Mouse (Mus musculus): ENCODE results near the gene Otulinl.

Otulinl gene

GRCm38 (mm10) chr15:27678511-27678910 is 2.9 kb downstream of the Otulinl start:
- DNase-seq: no peak

- DNase-seq: no peak
Observed at GRCm38 (mm10) chr15:27677801-27678200, 3.6 kb downstream of the Otulinl start.

GRCm38 (mm10) chr15:27676211-27676610 is 5.2 kb downstream of the Otulinl start:
- DNase-seq: no peak

- DNase-seq: no peak
Observed at GRCm38 (mm10) chr15:27675122-27675521, 6.3 kb downstream of the Otulinl start.

- DNase-seq: no peak
Observed at GRCm38 (mm10) chr15:27674041-27674440, 7.3 kb downstream of the Otulinl start.

GRCm38 (mm10) chr15:27673151-27673550 is 8.2 kb downstream of the Otulinl start:
- DNase-seq: no peak

- no peak for DNase-seq
Observed at GRCm38 (mm10) chr15:27672259-27672658, 9.1 kb downstream of the Otulinl start.

- no peak for DNase-seq
Observed at GRCm38 (mm10) chr15:27671612-27672245, 9.7 kb downstream of the Otulinl start.

DNA sequence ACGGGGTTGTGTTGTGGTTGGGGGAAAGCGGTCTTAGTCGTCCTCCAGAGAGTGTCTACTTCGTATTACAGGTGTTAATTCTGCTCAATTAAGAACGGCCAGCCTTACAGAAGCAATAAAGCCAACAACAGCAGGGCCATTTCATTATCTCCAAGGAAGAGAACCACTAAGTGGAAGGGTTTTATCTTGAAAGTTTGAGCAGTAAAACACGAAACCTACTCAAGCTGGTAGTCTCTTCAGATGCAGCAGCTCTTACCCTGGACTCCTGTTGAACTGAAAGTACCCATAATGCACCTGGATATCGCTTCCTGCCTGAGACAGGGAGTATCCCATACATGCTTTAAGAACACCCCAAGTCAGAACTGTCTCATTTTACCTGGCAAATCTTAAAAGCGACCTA is 10.7 kb downstream of the Otulinl start:
- DNase-seq: no peak

- no peak for DNase-seq
Observed at GRCm38 (mm10) chr15:27669931-27670411, 11.4 kb downstream of the Otulinl start.

DNA sequence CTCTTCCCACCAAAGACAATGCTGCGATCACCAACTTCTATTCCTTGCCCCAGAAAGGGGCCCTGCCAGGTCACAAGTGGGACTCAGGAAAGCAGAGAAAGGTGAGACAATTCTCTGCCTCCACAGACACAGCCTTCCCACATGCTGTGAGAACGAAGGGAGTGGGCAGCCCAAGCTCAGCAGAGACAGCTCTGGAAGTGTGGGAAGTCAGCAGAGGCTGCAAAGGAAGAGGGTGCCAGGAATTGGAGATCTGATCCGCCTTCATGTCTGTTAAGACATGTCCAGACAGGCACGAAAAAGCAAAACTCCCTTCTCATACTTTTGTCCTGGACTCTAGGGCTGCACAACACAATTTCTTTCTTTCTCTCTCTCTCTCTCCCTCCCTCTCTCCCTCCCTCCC is 12.1 kb downstream of the Otulinl start:
- no peak for DNase-seq

DNA sequence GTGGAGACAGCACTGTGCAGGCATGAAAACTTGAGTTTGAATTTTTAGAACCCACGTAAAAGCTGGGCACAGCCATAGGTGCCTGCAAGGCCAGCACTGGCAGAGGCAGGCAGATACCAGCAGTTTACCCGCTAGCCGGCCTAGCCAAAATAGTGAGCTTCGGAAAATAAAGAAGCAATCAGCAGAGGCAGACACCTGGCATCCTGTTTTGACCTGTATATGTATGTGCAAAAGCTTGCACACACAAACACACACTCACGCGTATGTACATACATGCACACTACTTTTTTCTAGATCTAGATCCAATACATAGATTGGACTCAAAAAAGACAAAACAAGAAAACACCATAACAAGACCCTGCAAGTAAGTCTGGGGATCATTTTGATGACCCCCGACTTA is 12.8 kb downstream of the Otulinl start:
- no peak for DNase-seq

GRCm38 (mm10) chr15:27668001-27668461 is 13.3 kb downstream of the Otulinl start:
- DNase-seq: no peak

- no peak for DNase-seq
Observed at GRCm38 (mm10) chr15:27666911-27667539, 14.4 kb downstream of the Otulinl start.

DNA sequence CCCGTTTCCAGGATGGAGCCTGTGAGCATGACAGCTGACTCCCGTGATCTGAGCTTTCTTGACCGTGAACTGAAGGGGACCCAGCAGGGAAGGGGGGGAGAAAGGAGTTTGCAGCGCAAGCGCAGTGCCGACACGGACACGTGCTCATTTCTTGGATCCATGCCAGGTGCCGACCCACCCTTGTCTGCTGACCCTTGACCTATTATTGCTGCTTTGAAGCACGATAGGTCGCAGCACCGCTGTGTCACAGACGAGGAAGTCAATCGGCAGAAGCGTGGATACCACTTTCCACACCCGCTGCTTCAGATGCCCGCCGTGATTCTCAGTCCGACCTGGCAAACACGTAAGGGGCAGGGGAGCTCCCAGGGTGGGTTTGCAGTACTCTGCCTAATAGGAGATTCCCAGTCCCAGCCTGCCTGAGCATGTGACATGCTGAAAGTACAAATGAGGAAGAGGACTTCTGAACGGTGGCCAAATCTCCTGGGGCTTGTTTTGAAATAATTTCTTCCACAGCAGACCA is 15.9 kb downstream of the Otulinl start:
- peak; percentile 31 for DNase-seq

- DNase-seq: no peak
Observed at GRCm38 (mm10) chr15:27664126-27664525, 17.3 kb downstream of the Otulinl start.

- no peak for DNase-seq
Observed at GRCm38 (mm10) chr15:27662699-27663098, 18.7 kb downstream of the Otulinl start.

- no peak for DNase-seq
Observed at GRCm38 (mm10) chr15:27661696-27662095, 19.7 kb downstream of the Otulinl start.

- peak; percentile 69 for DNase-seq
Observed at GRCm38 (mm10) chr15:27659592-27660244, 21.7 kb downstream of the Otulinl start.

GRCm38 (mm10) chr15:27659143-27659542 is 22.2 kb downstream of the Otulinl start:
- DNase-seq: no peak

GRCm38 (mm10) chr15:27658356-27658755 is 23.0 kb downstream of the Otulinl start:
- DNase-seq: no peak

DNA sequence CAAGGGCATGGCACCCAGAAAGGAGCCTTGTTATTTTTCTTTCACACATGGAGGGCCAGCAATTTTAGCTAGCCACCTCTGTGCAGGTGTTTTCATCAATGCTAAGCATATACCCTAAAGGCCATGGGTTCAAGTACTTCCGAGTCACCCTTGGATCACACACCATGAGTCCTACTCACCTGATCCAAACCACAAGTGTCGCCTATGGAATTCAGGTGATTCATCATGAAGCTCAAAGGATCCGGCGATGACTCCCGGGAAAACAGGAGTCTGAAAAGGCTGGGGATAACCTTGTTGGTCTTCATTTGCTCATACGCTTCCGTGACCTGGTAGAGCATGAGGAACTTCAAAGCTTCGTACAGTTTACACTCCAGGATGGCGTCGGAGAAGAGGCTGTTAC is 23.5 kb downstream of the Otulinl start:
- DNase-seq: no peak

DNA sequence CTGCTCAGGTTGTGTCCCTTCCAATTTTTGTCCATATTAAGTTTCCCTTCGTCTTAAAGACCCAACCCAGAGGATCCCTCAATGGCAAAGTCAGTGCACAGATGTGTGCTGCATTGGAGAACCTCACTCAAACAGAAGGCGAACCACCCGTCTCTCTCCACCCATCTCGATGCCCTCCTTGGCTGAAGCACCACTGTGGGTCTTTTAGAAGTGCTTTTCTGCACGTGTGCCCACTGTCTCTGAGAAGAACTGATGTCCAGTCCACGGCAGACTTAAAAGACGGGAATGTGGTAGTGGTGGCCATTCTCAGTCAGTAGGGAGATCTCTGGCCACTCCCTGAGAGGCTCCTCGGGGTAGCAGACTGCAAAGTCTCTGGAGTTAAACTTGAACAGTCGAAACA is 24.8 kb downstream of the Otulinl start:
- DNase-seq: no peak

DNA sequence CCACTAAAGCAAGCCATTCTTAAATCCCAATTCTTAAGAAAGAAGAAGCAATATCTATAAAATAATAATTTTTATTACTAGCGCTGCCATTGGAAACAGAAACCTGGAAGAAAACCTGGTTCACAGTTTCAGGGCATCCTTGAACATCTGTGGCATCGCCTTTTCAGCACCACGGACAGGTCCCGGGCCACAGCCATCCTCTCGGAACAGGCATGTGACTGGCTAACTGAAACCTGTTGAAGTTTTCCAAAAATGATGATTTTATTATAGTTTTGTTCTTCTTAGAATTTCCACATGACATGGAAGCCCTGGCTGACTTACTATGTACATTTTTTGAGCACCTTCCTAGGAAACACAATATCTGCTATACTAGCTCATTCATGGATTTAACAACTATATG is 26.4 kb downstream of the Otulinl start:
- DNase-seq: no peak
